Mouse (Mus musculus) brain, embryonic 14.5 days (tissue): ENCODE measurements at regions not wholly inside any gene's neighbourhood (a gene's known extent, or its start where the extent isn't known, plus 50 kb on each side); places are given as distances from the start of the nearest gene placed in this dataset.

Experiments
- CTCF ChIP-seq: fragments of 200-500 bp; IDR thresholded peaks from 2 replicates; pipeline ENCODE4 v1.5.1; 2012; ENCODE audit warnings: inconsistent platforms, mild to moderate bottlenecking, moderate library complexity, borderline replicate concordance; ENCODE audit not compliant: insufficient read depth, insufficient read length; ENCODE audit errors: extremely low read depth
- POLR2A ChIP-seq: fragments of 200-500 bp; IDR thresholded peaks from 2 replicates; pipeline ENCODE4 v1.6.1; 2012; ENCODE audit warnings: mild to moderate bottlenecking, inconsistent platforms, borderline replicate concordance; ENCODE audit not compliant: poor library complexity, insufficient read depth, insufficient read length, severe bottlenecking; ENCODE audit errors: extremely low read depth

GRCm38 (mm10) chr1:90696000-90696399 lies 93.2 kb downstream of the Cops8 start:
- TF ChIP-seq CTCF, result no peak
- TF ChIP-seq POLR2A, result no peak
